Mouse (Mus musculus): Measurements from ENCODE around the gene Retreg2. TPM values are rescaled to one million over a fixed set of nuclear protein-coding genes. Genes with fewer than 3 reads are reported as not detected.
A peak's percentile ranks its signal among the peaks of the same experiment; 100 is the strongest.

The Retreg2 gene
- polyA plus RNA-seq, 1 experiment = 37.5 TPM

DNA sequence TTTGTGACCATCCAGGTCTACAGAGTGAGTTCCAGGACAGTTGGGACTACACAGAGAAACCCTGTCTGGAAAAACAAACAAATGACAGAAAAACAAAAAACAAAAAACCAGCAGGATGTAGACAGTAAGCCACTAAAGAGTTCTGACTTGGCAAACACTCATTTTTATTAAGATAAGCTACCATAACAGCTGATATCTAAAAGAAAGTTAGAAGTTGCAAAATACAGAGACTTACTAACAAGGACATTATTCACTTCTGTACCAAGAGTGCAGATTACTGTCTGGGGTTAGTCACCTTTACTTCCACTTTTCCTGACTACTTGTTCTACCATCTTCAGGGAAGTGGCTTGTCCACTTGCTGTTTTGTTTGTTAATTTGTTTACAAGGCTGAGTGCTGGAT, 16.4 kb downstream of the Retreg2 start:
- TF ChIP-seq CEBPB (IDR thresholded peaks at IDR 0.05; ENCODE audit: low read depth) (no peak), CTCF (IDR thresholded peaks at IDR 0.05; ENCODE audit: control insufficient read depth, insufficient read depth, insufficient read length) (no peak), MYOD1 (IDR thresholded peaks at IDR 0.05; ENCODE audit: control insufficient read depth, insufficient read length, low read depth) (no peak), USF1 (IDR thresholded peaks at IDR 0.05; ENCODE audit: low read depth) (no peak), FOSL1 (IDR thresholded peaks at IDR 0.05; ENCODE audit: insufficient read depth, low read length, poor library complexity, severe bottlenecking) (no peak), MAX (IDR thresholded peaks at IDR 0.05) (no peak), MYOG (IDR thresholded peaks at IDR 0.05; ENCODE audit: control insufficient read depth, extremely low read depth, insufficient read length) (no peak)
- Histone ChIP-seq H3K79me3 (ENCODE audit: low read depth) (no peaks in the 10 kb centered on the region), H3K36me3 (ENCODE audit: control insufficient read depth, insufficient read depth) (no peaks in the 10 kb centered on the region), H3K79me2 (ENCODE audit: control insufficient read depth, insufficient read depth) (no peaks in the 10 kb centered on the region), H3K27me3 (ENCODE audit: control insufficient read depth, insufficient read depth, insufficient read length) (no peaks in the 10 kb centered on the region), H3K4me3 (ENCODE audit: insufficient read depth, poor library complexity, severe bottlenecking) (no peak overlapping the region), H3ac (ENCODE audit: control insufficient read depth, insufficient read length, low read depth) (no peak overlapping the region)

- Histone ChIP-seq H3K79me2 (ENCODE audit: control insufficient read depth, insufficient read depth) (no peaks in the 10 kb centered on the region), H3K36me3 (ENCODE audit: control insufficient read depth, insufficient read depth) (no peaks in the 10 kb centered on the region), H3ac (ENCODE audit: control insufficient read depth, insufficient read length, low read depth) (no peak overlapping the region), H3K4me3 (ENCODE audit: insufficient read depth, poor library complexity, severe bottlenecking) (no peak overlapping the region), H3K27me3 (ENCODE audit: control insufficient read depth, insufficient read depth, insufficient read length) (no peaks in the 10 kb centered on the region), H3K79me3 (ENCODE audit: low read depth) (no peaks in the 10 kb centered on the region)
- TF ChIP-seq MYOD1 (IDR thresholded peaks at IDR 0.05; ENCODE audit: control insufficient read depth, insufficient read length, low read depth) (no peak), CEBPB (IDR thresholded peaks at IDR 0.05; ENCODE audit: low read depth) (no peak), MAX (IDR thresholded peaks at IDR 0.05) (no peak), USF1 (IDR thresholded peaks at IDR 0.05; ENCODE audit: low read depth) (no peak), FOSL1 (IDR thresholded peaks at IDR 0.05; ENCODE audit: insufficient read depth, low read length, poor library complexity, severe bottlenecking) (no peak)
Observed at GRCm38 (mm10) chr1:75159540-75160255, 17.1 kb downstream of the Retreg2 start.

DNA sequence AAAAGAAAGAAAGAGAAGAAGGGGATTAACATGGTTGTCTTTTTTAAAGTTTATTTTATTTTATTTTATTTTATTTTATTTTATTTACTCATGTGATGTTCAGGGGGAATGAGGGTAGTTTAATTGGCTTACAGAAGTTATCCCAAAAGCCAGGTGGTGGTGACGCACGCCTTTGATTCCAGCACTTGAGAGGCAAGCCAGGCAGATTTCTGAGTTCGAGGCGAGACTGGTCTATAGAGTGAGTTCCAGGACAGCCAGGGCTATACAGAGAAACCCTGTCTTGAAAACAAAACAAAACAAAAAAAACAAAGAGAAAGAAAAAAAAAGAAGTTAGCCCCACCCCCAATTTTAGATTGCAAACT, 17.7 kb downstream of the Retreg2 start:
- Histone ChIP-seq H3K79me3 (ENCODE audit: low read depth) (no peaks in the 10 kb centered on the region), H3K27me3 (ENCODE audit: control insufficient read depth, insufficient read depth, insufficient read length) (no peaks in the 10 kb centered on the region), H3K36me3 (ENCODE audit: control insufficient read depth, insufficient read depth) (no peaks in the 10 kb centered on the region), H3K79me2 (ENCODE audit: control insufficient read depth, insufficient read depth) (no peaks in the 10 kb centered on the region), H3ac (ENCODE audit: control insufficient read depth, insufficient read length, low read depth) (no peak overlapping the region), H3K4me3 (ENCODE audit: insufficient read depth, poor library complexity, severe bottlenecking) (no peak overlapping the region)
- no peak for TF ChIP-seq CEBPB (IDR thresholded peaks at IDR 0.05; ENCODE audit: low read depth)
- no peak for TF ChIP-seq USF1 (IDR thresholded peaks at IDR 0.05; ENCODE audit: low read depth)
- TF ChIP-seq MYOD1 (IDR thresholded peaks at IDR 0.05; ENCODE audit: control insufficient read depth, insufficient read length, low read depth) = no peak
- TF ChIP-seq CTCF (IDR thresholded peaks at IDR 0.05; ENCODE audit: control insufficient read depth, insufficient read depth, insufficient read length) = no peak
- no peak for TF ChIP-seq FOSL1 (IDR thresholded peaks at IDR 0.05; ENCODE audit: insufficient read depth, low read length, poor library complexity, severe bottlenecking)
- no peak for TF ChIP-seq MYOG (IDR thresholded peaks at IDR 0.05; ENCODE audit: control insufficient read depth, extremely low read depth, insufficient read length)
- TF ChIP-seq MAX (IDR thresholded peaks at IDR 0.05) = no peak

DNA sequence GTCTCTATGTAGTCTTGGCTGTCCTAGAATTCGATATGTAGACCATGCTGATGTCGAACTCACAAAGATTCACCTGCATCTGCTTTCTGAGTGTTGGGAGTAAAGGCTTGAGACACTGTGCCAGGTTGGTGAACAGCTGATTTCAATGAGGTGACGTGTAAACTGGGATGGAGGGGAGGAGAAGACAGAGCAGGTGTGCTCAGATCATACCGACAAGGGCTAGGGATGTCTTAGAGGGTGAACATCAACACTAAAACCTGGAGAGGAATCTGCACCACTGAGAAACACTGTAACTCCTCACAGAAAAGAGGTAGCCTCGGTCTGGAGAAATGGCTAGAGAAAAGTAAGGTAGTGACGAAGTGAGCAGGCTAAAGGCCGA, 25.5 kb downstream of the Retreg2 start:
- no peaks in the 10 kb centered on the region for H3K79me3 ChIP-seq (ENCODE audit: low read depth)
- peaks cover 24% of the 10 kb centered on the region for H3K36me3 ChIP-seq (ENCODE audit: control insufficient read depth, insufficient read depth)
- no peaks in the 10 kb centered on the region for H3K27me3 ChIP-seq (ENCODE audit: control insufficient read depth, insufficient read depth, insufficient read length)
- TF ChIP-seq MAX (IDR thresholded peaks at IDR 0.05) = no peak
- TF ChIP-seq MYOD1 (IDR thresholded peaks at IDR 0.05; ENCODE audit: control insufficient read depth, insufficient read length, low read depth) = no peak
- TF ChIP-seq MYOG (IDR thresholded peaks at IDR 0.05; ENCODE audit: control insufficient read depth, extremely low read depth, insufficient read length) = no peak
- TF ChIP-seq USF1 (IDR thresholded peaks at IDR 0.05; ENCODE audit: low read depth) = no peak
- no peak for TF ChIP-seq CTCF (IDR thresholded peaks at IDR 0.05; ENCODE audit: control insufficient read depth, insufficient read depth, insufficient read length)
- TF ChIP-seq CEBPB (IDR thresholded peaks at IDR 0.05; ENCODE audit: low read depth) = no peak
- TF ChIP-seq FOSL1 (IDR thresholded peaks at IDR 0.05; ENCODE audit: insufficient read depth, low read length, poor library complexity, severe bottlenecking) = no peak
- H3K79me2 ChIP-seq (ENCODE audit: control insufficient read depth, insufficient read depth) = no peaks in the 10 kb centered on the region
- H3K4me3 ChIP-seq (ENCODE audit: insufficient read depth, poor library complexity, severe bottlenecking) = peak overlapping the region; percentile 42
- H3ac ChIP-seq (ENCODE audit: control insufficient read depth, insufficient read length, low read depth) = peak overlapping the region; percentile 56

- Histone ChIP-seq H3K36me3 (ENCODE audit: control insufficient read depth, insufficient read depth) (peaks cover 29% of the 10 kb centered on the region), H3K27me3 (ENCODE audit: control insufficient read depth, insufficient read depth, insufficient read length) (no peaks in the 10 kb centered on the region), H3K4me3 (ENCODE audit: insufficient read depth, poor library complexity, severe bottlenecking) (peak within 1 kb of the TSS; percentile 42), H3ac (ENCODE audit: control insufficient read depth, insufficient read length, low read depth) (peak within 1 kb of the TSS; percentile 70), H3K79me3 (ENCODE audit: low read depth) (no peaks in the 10 kb centered on the region), H3K79me2 (ENCODE audit: control insufficient read depth, insufficient read depth) (no peaks in the 10 kb centered on the region)
- no peak for TF ChIP-seq CEBPB (IDR thresholded peaks at IDR 0.05; ENCODE audit: low read depth)
- no peak for TF ChIP-seq MYOG (IDR thresholded peaks at IDR 0.05; ENCODE audit: control insufficient read depth, extremely low read depth, insufficient read length)
- TF ChIP-seq FOSL1 (IDR thresholded peaks at IDR 0.05; ENCODE audit: insufficient read depth, low read length, poor library complexity, severe bottlenecking) = no peak
- TF ChIP-seq MYOD1 (IDR thresholded peaks at IDR 0.05; ENCODE audit: control insufficient read depth, insufficient read length, low read depth) = no peak
- TF ChIP-seq MAX (IDR thresholded peaks at IDR 0.05) = no peak
- no peak for TF ChIP-seq CTCF (IDR thresholded peaks at IDR 0.05; ENCODE audit: control insufficient read depth, insufficient read depth, insufficient read length)
- no peak for TF ChIP-seq USF1 (IDR thresholded peaks at IDR 0.05; ENCODE audit: low read depth)
Observed at GRCm38 (mm10) chr1:75168472-75169464, 26.2 kb downstream of the Retreg2 start, which contains the start of gene Zfand2b. Gene Zfand2b (plus strand): TSS chr1:75168646.

Measured in C2C12 (cell line).